Mouse (Mus musculus) testis, adult 2 months (tissue): Measurements from ENCODE around the gene Ryr3. TPM values are rescaled to one million over a fixed set of nuclear protein-coding genes. Genes with fewer than 3 reads are reported as not detected.

Experiments used
- H3K27ac ChIP-seq: fragments of 200-500 bp; 2 replicates; pipeline ENCODE4 v1.5.1; 2012; ENCODE audit warnings: low read depth, low read length; ENCODE audit not compliant: control insufficient read depth, insufficient read depth
- H3K27me3 ChIP-seq: fragments of 200-500 bp; 2 replicates; pipeline ENCODE4 v1.6.1; 2012; ENCODE audit warnings: mild to moderate bottlenecking, low read length, moderate library complexity; ENCODE audit not compliant: control insufficient read depth, insufficient read depth
- H3K36me3 ChIP-seq: fragments of 200-500 bp; 2 replicates; pipeline ENCODE4 v1.6.1; 2012; ENCODE audit warnings: mild to moderate bottlenecking, low read length; ENCODE audit not compliant: control insufficient read depth, insufficient read depth
- H3K4me1 ChIP-seq: fragments of 200-500 bp; 2 replicates; pipeline ENCODE4 v1.6.1; 2012; ENCODE audit warnings: low read length; ENCODE audit not compliant: control insufficient read depth, insufficient read depth
- H3K4me3 ChIP-seq: fragments of 200-500 bp; 2 replicates; pipeline ENCODE4 v1.5.1; 2012; ENCODE audit warnings: low read depth, mild to moderate bottlenecking, low read length, moderate library complexity, mixed read lengths; ENCODE audit not compliant: control insufficient read depth
- CTCF ChIP-seq: fragments of 200-500 bp; IDR thresholded peaks from 2 replicates; pipeline ENCODE4 v1.5.1; 2012; ENCODE audit warnings: low read depth, mild to moderate bottlenecking, inconsistent platforms, low read length, moderate library complexity; ENCODE audit not compliant: control insufficient read depth, insufficient read depth, insufficient replicate concordance
- POLR2A ChIP-seq: fragments of 200-500 bp; IDR thresholded peaks from 2 replicates; pipeline ENCODE4 v1.6.1; 2012; ENCODE audit warnings: low read depth, mild to moderate bottlenecking, inconsistent platforms, low read length, moderate library complexity; ENCODE audit not compliant: control insufficient read depth
- polyA plus RNA-seq: library from polyadenylated mRNA; depleted of rRNA; stranded (reverse); fragments of >200 nt; gene quantifications from 2 replicates; pipeline ENCODE4 v1.2.3, GENCODE M21; 2012

Gene Ryr3
- polyA plus RNA-seq, 1 experiment: 2.6 TPM

DNA sequence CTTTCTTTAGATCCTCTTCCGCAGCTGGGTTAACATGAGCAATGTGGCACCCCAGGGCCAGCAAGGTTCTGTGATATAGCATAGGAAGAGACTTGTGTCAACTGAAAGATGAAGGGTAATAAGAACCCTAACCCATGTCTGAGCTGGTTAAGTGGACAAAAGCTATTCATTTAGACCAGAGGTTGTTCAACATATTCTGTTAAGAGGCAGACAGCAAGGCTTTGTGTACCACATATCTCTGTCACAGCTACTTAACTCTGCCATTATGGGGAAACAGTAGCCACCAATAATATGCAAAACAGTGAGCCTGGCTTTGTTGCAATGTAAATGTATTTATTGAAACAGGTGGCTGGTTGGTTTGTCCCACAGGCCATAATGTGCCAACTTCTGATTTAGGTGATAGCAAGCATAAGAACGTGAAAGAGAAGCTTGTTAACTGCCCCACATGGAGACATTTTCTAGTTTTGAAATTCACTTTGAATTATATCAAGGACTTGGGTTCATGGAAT is 350.8 kb downstream of the Ryr3 start:
- Histone ChIP-seq H3K36me3 (no peaks in the 10 kb centered on the region), H3K27me3 (no peaks in the 10 kb centered on the region), H3K4me1 (no peaks in the 10 kb centered on the region), H3K4me3 (no peak overlapping the region), H3K27ac (no peak overlapping the region)
- TF ChIP-seq CTCF (no peak), POLR2A (no peak)

DNA sequence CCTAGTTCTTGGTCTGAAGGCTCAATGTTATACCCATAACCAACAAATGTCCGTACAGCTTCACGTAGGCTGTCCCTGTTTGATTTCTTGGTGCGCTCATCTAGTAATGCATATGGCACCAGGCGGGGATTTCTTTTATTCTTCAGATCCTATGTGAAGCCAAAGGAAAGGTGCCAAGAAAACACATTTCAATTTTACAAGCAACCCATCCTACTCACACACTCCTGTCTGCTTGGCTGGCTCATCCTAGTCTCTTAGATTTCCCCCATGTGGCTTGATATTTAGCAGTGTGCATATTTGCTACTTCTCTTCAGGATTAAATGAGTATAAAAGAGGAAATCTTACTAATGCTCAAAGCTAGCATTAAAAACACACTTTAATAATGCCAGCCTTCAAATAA is 355.1 kb downstream of the Ryr3 start:
- H3K36me3 ChIP-seq: no peaks in the 10 kb centered on the region
- H3K27me3 ChIP-seq: no peaks in the 10 kb centered on the region
- H3K4me3 ChIP-seq: no peak overlapping the region
- no peak overlapping the region for H3K27ac ChIP-seq
- no peak for TF ChIP-seq CTCF
- no peak for TF ChIP-seq POLR2A
- H3K4me1 ChIP-seq: no peaks in the 10 kb centered on the region

DNA sequence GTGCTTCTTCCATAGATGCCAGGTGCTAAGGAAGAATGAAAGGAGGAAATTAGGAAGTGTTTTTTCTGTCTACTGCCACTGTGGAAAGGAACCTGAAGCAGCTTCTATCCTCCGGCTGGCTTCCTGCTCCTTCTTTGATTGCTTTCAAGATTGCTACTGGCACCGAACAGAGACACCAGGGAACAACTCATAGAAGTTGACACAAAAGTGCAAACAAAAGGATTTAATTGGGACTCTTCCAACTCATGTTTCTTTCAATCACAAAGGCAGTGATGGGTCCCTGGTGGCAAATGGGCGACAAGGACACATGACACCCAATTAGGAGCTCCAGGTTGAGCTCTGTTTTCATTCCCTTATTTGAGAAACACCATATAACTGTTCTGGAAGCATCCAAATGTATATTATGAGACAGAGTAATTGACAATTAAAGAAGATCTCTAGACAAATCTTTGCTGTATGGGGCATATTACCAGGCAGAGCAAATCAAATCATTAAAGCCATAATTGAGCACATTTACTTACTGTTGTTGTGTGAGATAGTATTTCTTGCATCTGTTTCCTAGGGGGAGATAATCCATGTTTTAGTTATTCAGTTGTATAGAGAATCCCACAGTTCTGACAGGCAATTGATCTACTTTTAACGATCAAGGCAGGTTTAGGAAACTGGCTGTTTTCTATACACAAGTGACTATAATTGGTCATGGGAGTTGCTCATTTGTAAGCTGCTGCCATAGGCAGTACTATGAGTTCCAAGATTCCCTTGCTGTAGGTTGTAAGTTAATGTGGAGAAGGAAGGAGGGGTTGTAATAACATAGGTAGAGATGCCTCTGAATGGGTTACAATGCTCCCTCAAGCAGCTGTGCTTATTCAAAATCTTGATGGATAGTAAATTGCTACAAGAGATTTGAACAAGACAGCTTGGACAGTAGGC is 371.0 kb downstream of the Ryr3 start:
- no peak for TF ChIP-seq CTCF
- TF ChIP-seq POLR2A: no peak

DNA sequence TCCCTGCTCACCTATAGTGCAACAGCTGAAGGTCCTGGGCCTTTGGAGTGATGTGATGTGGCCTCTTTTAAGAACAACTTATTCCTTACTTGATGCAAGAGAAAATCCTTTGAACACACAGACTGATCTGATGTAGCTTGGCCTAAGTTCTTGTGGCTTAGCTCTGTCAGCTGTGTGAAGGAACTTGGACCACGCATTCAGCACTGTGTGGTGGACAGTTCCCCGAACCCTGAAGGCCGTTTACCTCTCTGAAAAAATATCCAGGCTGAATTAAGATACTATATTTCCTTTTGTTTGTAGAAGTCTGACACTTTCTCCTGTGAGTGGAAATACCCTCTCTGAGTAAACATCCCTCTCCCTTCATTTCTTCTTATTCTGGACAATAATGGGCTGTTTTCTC is 374.0 kb downstream of the Ryr3 start:
- H3K4me3 ChIP-seq: no peak overlapping the region
- no peaks in the 10 kb centered on the region for H3K27me3 ChIP-seq
- H3K27ac ChIP-seq: no peak overlapping the region
- TF ChIP-seq CTCF (no peak), POLR2A (no peak)
- H3K36me3 ChIP-seq: no peaks in the 10 kb centered on the region
- no peaks in the 10 kb centered on the region for H3K4me1 ChIP-seq

More for the DNA sequence above, 371.0 kb downstream of the Ryr3 start:
- H3K4me1 ChIP-seq: no peaks in the 10 kb centered on the region
- no peaks in the 10 kb centered on the region for H3K36me3 ChIP-seq
- H3K27ac ChIP-seq: no peak overlapping the region
- H3K27me3 ChIP-seq: no peaks in the 10 kb centered on the region
- no peak overlapping the region for H3K4me3 ChIP-seq

DNA sequence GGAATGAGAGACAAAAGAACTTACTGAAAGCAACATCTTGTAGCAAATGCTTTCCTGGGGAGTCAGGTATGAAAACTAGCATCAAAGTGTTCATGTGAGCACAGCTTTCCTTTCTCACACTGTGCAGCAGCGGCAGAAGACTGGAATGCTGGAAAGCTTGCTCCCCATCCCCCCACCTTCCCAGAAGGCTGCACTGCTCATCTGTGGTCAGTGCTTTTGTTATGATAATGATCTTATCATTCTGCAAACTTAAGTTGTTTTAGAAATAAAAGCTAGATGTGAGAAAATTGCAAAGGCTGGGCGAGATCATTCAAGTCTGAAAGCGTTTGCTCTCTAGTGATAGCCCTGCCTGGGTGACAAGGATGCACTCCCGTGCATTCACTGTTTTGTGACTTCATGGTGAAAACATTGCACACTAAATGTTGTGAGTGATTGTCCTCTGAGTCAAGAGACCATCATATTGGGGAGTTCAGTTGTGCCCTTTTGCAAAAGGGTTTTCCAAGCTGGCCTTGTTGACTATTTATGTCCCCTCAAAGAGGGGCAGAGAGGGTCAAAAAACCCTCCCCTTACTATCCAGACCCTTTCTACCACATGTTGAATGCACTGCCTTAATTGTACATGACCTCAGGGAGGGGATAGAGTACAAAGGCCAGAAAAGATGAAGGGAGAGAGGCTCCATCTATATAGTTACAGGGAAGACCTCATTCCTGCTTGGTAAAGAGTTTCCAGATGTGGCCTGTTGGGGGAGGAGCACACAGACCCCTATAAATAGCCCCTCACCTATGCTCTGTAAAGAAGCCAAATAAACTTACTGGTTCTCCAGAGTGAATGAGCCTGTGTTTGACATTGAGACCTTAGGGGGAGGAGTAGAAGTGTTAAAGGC is 385.2 kb downstream of the Ryr3 start:
- no peaks in the 10 kb centered on the region for H3K27me3 ChIP-seq
- no peak overlapping the region for H3K27ac ChIP-seq
- no peak overlapping the region for H3K4me3 ChIP-seq
- TF ChIP-seq POLR2A: no peak
- TF ChIP-seq CTCF: no peak
- H3K4me1 ChIP-seq: no peaks in the 10 kb centered on the region; the same call in 1 of the 2 replicates
- no peaks in the 10 kb centered on the region for H3K36me3 ChIP-seq

DNA sequence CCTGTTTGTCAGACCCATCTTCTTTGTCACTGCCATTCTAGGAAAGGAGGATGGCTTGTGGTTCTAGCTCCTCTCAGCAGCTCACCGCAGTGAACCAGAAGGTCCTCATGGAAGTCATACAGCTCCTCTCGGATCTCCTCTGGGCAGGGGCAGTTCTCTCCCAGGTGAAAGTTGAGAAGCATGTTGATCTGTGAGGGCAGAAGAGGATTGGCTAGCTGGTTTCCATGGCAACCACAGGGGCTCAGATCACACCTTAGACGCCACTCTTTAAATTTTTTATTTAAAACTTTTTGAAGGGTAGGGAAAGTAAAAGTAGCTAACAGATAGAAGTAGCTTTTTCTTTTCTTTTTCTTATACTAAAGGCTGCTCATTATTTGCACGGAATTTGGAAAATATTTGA is 390.3 kb downstream of the Ryr3 start:
- Histone ChIP-seq H3K4me3 (peak overlapping the region; percentile 59), H3K27ac (no peak overlapping the region), H3K27me3 (no peaks in the 10 kb centered on the region), H3K4me1 (peaks cover 2% of the 10 kb centered on the region), H3K36me3 (no peaks in the 10 kb centered on the region)
- TF ChIP-seq POLR2A: no peak
- no peak for TF ChIP-seq CTCF

DNA sequence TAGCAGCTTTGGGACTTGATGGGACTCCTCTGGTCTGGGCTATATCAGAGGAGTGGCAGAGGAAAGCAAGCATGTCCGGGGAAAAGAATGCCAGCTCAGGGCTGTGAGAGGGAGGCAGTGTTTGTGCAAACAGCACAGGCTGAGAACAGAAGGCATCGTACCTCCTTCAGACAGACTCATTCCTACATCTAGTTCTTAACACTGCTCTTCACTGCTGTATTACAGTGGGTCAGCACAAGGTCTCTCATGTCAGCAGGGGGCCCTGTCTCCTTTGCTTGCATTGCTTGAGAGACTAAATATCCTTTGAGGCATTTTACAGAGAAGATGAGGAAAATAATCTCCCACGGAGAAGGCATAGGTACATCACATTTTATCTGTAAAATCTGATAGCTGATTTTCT is 394.2 kb downstream of the Ryr3 start:
- H3K27me3 ChIP-seq: no peaks in the 10 kb centered on the region
- TF ChIP-seq POLR2A (no peak), CTCF (no peak)
- peaks cover 2% of the 10 kb centered on the region for H3K4me1 ChIP-seq
- H3K27ac ChIP-seq: no peak overlapping the region
- H3K4me3 ChIP-seq: no peak overlapping the region
- H3K36me3 ChIP-seq: no peaks in the 10 kb centered on the region
